Mouse (Mus musculus) bone marrow, adult 2 months (tissue): Measurements from ENCODE around the gene Mia2.

Experiments
- CTCF ChIP-seq: fragments of 200-500 bp; IDR thresholded peaks from 2 replicates; pipeline ENCODE4 v1.5.1; 2011; ENCODE audit warnings: low read length, control low read depth; ENCODE audit not compliant: control insufficient read depth, insufficient read depth
- POLR2A ChIP-seq: fragments of 200-500 bp; IDR thresholded peaks from 2 replicates; pipeline ENCODE4 v1.6.1; 2011; ENCODE audit warnings: low read depth, mild to moderate bottlenecking, control low read depth, low read length, borderline replicate concordance; ENCODE audit not compliant: control insufficient read depth

DNA sequence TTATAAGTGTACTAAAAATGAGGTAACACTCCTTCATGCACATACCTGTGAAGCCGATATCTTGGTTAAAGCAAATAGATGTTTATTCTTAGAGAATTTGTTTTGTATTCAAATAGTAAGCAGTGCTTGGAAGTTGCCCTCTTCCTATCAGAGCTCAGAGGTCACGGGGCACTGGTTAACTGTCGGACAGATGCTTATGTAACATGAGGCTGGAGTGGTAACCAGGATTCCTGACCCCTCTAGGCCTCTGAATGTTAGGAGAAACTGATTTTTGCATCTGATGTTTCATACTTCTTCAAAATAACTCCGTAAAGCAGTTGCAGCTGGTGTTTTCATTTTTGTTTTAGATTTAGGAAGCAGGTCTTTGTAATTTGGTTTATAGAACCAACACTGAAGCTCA is 99.5 kb downstream of the Mia2 start:
- TF ChIP-seq CTCF (no peak), POLR2A (no peak)
